Mouse (Mus musculus): ENCODE measurements around the gene Pin1.

DNA sequence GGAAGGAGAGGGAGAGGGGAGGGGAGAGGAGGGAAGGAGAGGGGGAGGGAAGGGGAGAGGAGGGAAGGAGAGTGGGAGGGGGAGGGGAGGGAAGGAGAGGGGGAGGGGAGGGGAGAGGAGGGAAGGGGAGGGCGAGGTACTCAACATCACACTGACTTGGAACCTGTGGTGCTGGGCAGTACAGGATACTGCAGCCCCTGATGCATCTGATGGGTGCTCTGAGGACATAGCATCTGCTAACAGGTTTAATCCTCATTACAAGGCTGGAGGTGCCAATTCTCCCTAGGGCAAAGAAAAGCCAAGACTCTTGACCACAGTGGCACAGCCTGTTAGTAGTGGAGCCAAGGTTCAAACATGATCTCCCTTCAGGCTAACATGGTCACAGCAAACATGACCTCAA lies 37.5 kb downstream of the Pin1 start:
- TF ChIP-seq MAFK (IDR thresholded peaks at IDR 0.05; ENCODE audit: insufficient read depth, low read depth, low read length) (no peak), ZC3H11A (IDR thresholded peaks at IDR 0.05; ENCODE audit: borderline replicate concordance, low read depth, low read length) (no peak), ZNF384 (IDR thresholded peaks at IDR 0.05; ENCODE audit: low read depth, low read length) (no peak), CHD2 (IDR thresholded peaks at IDR 0.05; ENCODE audit: low read depth, low read length) (no peak)

Measured in ES-E14 (cell line).